Mouse (Mus musculus): ENCODE data around the gene Atg4a-ps. TPM values are rescaled to one million over a fixed set of nuclear protein-coding genes. Genes with fewer than 3 reads are reported as not detected.

Gene Atg4a-ps
- total and polyA plus RNA-seq, 2 experiments from 2014 or later = not detected

GRCm38 (mm10) chr3:103640226-103640803 is 5.6 kb downstream of the Atg4a-ps start:
- ATAC-seq (ENCODE audit: low FRiP score) (no peak), DNase-seq (ENCODE audit: low spot score) (no peak)
- H3K4me3 ChIP-seq (ENCODE audit: low read depth, low read length) = no peak overlapping the region
- no peak overlapping the region for H3K4me2 ChIP-seq (ENCODE audit: low read depth, low read length, poor library complexity, severe bottlenecking)
- no peak overlapping the region for H3K9ac ChIP-seq (replicated peaks; ENCODE audit: low read length, poor library complexity, severe bottlenecking)
- 34% methylated on average over 8 of the region's 8 CpGs for WGBS
- no peak for TF ChIP-seq CTCF (IDR thresholded peaks at IDR 0.05)
- H3K27me3 ChIP-seq (ENCODE audit: insufficient read depth, low read length) = no peaks in the 10 kb centered on the region
- no peaks in the 10 kb centered on the region for H3K4me1 ChIP-seq (ENCODE audit: insufficient read depth, low read length)
- H3K9me3 ChIP-seq (ENCODE audit: low read length) = no peaks in the 10 kb centered on the region
- no peak overlapping the region for H3K27ac ChIP-seq (ENCODE audit: low read depth, low read length)
- H3K36me3 ChIP-seq (ENCODE audit: insufficient read depth, low read length) = no peaks in the 10 kb centered on the region

GRCm38 (mm10) chr3:103637641-103638040 is 8.2 kb downstream of the Atg4a-ps start:
- no peak for ATAC-seq (ENCODE audit: low FRiP score)
- no peak overlapping the region for H3K9ac ChIP-seq (replicated peaks; ENCODE audit: low read length, poor library complexity, severe bottlenecking)
- H3K27me3 ChIP-seq (ENCODE audit: insufficient read depth, low read length) = no peaks in the 10 kb centered on the region
- no peak for DNase-seq (ENCODE audit: low spot score)
- H3K4me2 ChIP-seq (ENCODE audit: low read depth, low read length, poor library complexity, severe bottlenecking) = no peak overlapping the region
- H3K36me3 ChIP-seq (ENCODE audit: insufficient read depth, low read length) = no peaks in the 10 kb centered on the region
- H3K4me1 ChIP-seq (ENCODE audit: insufficient read depth, low read length) = no peaks in the 10 kb centered on the region
- H3K9me3 ChIP-seq (ENCODE audit: low read length) = no peaks in the 10 kb centered on the region
- no peak for TF ChIP-seq CTCF (IDR thresholded peaks at IDR 0.05)
- H3K27ac ChIP-seq (ENCODE audit: low read depth, low read length) = no peak overlapping the region
- WGBS = 83% methylated on average over 1 of the region's 1 CpGs
- H3K4me3 ChIP-seq (ENCODE audit: low read depth, low read length) = no peak overlapping the region

DNA sequence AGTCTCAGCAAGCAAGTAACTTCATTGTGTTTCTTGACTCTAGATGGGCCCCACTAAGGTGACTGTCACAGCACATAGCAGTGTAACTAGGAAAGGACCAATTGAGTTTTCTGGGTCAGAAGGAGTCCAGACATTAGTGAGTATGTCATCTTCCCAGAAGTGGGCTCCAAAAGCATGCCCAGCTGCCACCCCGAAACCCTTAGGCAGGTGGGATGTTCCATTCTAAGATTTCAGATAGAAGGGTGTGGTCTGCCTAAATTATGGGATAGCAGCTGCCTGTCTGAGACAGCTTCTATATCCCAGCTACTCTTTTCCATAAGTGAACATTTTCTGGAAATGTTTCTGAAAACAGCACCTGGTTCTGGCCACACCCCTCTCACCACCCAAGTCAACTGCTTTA is 11.6 kb downstream of the Atg4a-ps start:
- DNase-seq (ENCODE audit: low spot score) (no peak), ATAC-seq (ENCODE audit: low FRiP score) (no peak)
- 100% methylated on average over 1 of the region's 1 CpGs for WGBS
- Histone ChIP-seq H3K27me3 (ENCODE audit: insufficient read depth, low read length) (no peaks in the 10 kb centered on the region), H3K9ac (replicated peaks; ENCODE audit: low read length, poor library complexity, severe bottlenecking) (no peak overlapping the region), H3K36me3 (ENCODE audit: insufficient read depth, low read length) (no peaks in the 10 kb centered on the region), H3K9me3 (ENCODE audit: low read length) (no peaks in the 10 kb centered on the region), H3K4me1 (ENCODE audit: insufficient read depth, low read length) (no peaks in the 10 kb centered on the region), H3K4me3 (ENCODE audit: low read depth, low read length) (no peak overlapping the region), H3K4me2 (ENCODE audit: low read depth, low read length, poor library complexity, severe bottlenecking) (no peak overlapping the region), H3K27ac (ENCODE audit: low read depth, low read length) (no peak overlapping the region)
- TF ChIP-seq CTCF (IDR thresholded peaks at IDR 0.05) = no peak

DNA sequence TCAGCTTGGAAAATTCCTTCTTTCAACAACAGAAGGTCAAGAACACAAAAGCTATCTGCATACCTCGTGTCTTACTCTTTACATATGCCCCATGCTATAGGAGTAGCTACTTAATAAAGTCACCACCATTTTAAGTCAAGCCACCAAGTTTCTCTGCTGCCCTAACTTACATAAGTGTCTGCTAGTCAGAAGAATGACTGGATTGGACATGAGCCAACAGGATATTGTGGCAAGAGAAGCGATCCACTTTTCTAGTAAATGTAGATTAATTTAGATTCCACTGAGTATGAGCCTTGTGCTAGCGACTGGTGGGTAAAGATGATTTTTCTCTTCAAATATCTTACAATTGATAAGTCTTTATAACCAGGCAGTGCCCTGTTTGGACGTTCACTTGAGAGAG is 12.0 kb downstream of the Atg4a-ps start:
- no peak overlapping the region for H3K4me2 ChIP-seq (ENCODE audit: low read depth, low read length, poor library complexity, severe bottlenecking)
- H3K36me3 ChIP-seq (ENCODE audit: insufficient read depth, low read length) = no peaks in the 10 kb centered on the region
- WGBS = 78% methylated on average over 4 of the region's 4 CpGs
- ATAC-seq (ENCODE audit: low FRiP score) (no peak), DNase-seq (ENCODE audit: low spot score) (no peak)
- H3K9me3 ChIP-seq (ENCODE audit: low read length) = no peaks in the 10 kb centered on the region
- H3K9ac ChIP-seq (replicated peaks; ENCODE audit: low read length, poor library complexity, severe bottlenecking) = no peak overlapping the region
- H3K27me3 ChIP-seq (ENCODE audit: insufficient read depth, low read length) = no peaks in the 10 kb centered on the region
- H3K27ac ChIP-seq (ENCODE audit: low read depth, low read length) = no peak overlapping the region
- TF ChIP-seq CTCF (IDR thresholded peaks at IDR 0.05) = no peak
- H3K4me1 ChIP-seq (ENCODE audit: insufficient read depth, low read length) = no peaks in the 10 kb centered on the region
- no peak overlapping the region for H3K4me3 ChIP-seq (ENCODE audit: low read depth, low read length)

GRCm38 (mm10) chr3:103633124-103633523 is 12.7 kb downstream of the Atg4a-ps start:
- Histone ChIP-seq H3K9ac (replicated peaks; ENCODE audit: low read length, poor library complexity, severe bottlenecking) (no peak overlapping the region), H3K4me2 (ENCODE audit: low read depth, low read length, poor library complexity, severe bottlenecking) (no peak overlapping the region), H3K27ac (ENCODE audit: low read depth, low read length) (no peak overlapping the region), H3K36me3 (ENCODE audit: insufficient read depth, low read length) (no peaks in the 10 kb centered on the region), H3K9me3 (ENCODE audit: low read length) (no peaks in the 10 kb centered on the region), H3K4me1 (ENCODE audit: insufficient read depth, low read length) (no peaks in the 10 kb centered on the region), H3K27me3 (ENCODE audit: insufficient read depth, low read length) (no peaks in the 10 kb centered on the region), H3K4me3 (ENCODE audit: low read depth, low read length) (no peak overlapping the region)
- no peak for ATAC-seq (ENCODE audit: low FRiP score)
- no peak for TF ChIP-seq CTCF (IDR thresholded peaks at IDR 0.05)
- 92% methylated on average over 7 of the region's 7 CpGs for WGBS
- no peak for DNase-seq (ENCODE audit: low spot score)

DNA sequence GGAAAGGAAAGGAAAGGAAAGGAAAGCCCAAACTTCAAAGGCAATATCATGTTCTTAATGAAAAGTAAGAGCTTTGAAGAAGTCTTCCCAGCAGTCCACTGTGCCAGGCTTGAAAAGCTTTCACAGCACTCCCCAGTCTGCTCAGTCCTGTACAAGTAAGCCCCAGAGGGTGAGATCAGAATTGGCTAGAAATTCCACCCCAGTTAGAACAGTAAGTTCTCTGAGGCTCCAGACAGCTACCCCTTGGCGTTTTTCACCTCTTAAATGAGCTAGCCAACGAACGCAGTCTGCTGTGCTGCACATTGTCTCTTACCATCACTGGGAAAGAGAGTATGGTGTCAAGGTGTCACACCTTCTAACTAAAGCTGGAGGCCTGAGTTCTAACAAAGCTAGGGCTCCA is 18.2 kb downstream of the Atg4a-ps start:
- no peak overlapping the region for H3K9ac ChIP-seq (replicated peaks; ENCODE audit: low read length, poor library complexity, severe bottlenecking)
- 93% methylated on average over 3 of the region's 3 CpGs for whole genome bisulfite sequencing
- TF ChIP-seq CTCF (IDR thresholded peaks at IDR 0.05) = no peak
- no peak overlapping the region for H3K27ac ChIP-seq (ENCODE audit: low read depth, low read length)
- H3K9me3 ChIP-seq (ENCODE audit: low read length) = no peaks in the 10 kb centered on the region
- no peak overlapping the region for H3K4me3 ChIP-seq (ENCODE audit: low read depth, low read length)
- ATAC-seq (ENCODE audit: low FRiP score) (no peak), DNase-seq (ENCODE audit: low spot score) (no peak)
- no peaks in the 10 kb centered on the region for H3K4me1 ChIP-seq (ENCODE audit: insufficient read depth, low read length)
- no peaks in the 10 kb centered on the region for H3K36me3 ChIP-seq (ENCODE audit: insufficient read depth, low read length)
- no peaks in the 10 kb centered on the region for H3K27me3 ChIP-seq (ENCODE audit: insufficient read depth, low read length)
- no peak overlapping the region for H3K4me2 ChIP-seq (ENCODE audit: low read depth, low read length, poor library complexity, severe bottlenecking)
